Mouse (Mus musculus) heart, embryonic 12.5 days (tissue): Measurements from ENCODE around the gene St7. TPM values are rescaled to one million over a fixed set of nuclear protein-coding genes. Genes with fewer than 3 reads are reported as not detected.

Source experiments
- ATAC-seq: fragments of 200-750 bp; cut with Nextera tagmentation; 2 replicates; pipeline ENCODE4 v1.8.0; 2017; ENCODE audit warnings: moderate TSS enrichment, moderate library complexity; ENCODE audit not compliant: insufficient number of reproducible peaks, low FRiP score
- H3K27ac ChIP-seq: fragments of 300-500 bp; sonication (generic); 2 replicates; pipeline ENCODE4 v1.5.1; 2016; ENCODE audit warnings: mild to moderate bottlenecking, moderate library complexity; ENCODE audit not compliant: poor library complexity, severe bottlenecking
- H3K27me3 ChIP-seq: fragments of 300-500 bp; sonication (generic); replicated peaks from 2 replicates; pipeline ENCODE4 v1.6.1; 2016; ENCODE audit warnings: mild to moderate bottlenecking, moderate library complexity
- H3K36me3 ChIP-seq: fragments of 300-500 bp; sonication (generic); 2 replicates; pipeline ENCODE4 v1.6.1; 2016; ENCODE audit warnings: mild to moderate bottlenecking, moderate library complexity
- H3K4me1 ChIP-seq: fragments of 300-500 bp; sonication (generic); replicated peaks from 2 replicates; pipeline ENCODE4 v1.6.1; 2016; ENCODE audit warnings: mild to moderate bottlenecking
- H3K4me2 ChIP-seq: fragments of 300-500 bp; sonication (generic); 2 replicates; pipeline ENCODE4 v1.6.1; 2016; ENCODE audit warnings: mild to moderate bottlenecking, moderate library complexity
- H3K4me3 ChIP-seq: fragments of 300-500 bp; sonication (generic); 2 replicates; pipeline ENCODE4 v1.5.1; 2016; ENCODE audit warnings: mild to moderate bottlenecking
- H3K9ac ChIP-seq: fragments of 300-500 bp; sonication (generic); 2 replicates; pipeline ENCODE4 v1.6.1; 2016; ENCODE audit warnings: mild to moderate bottlenecking, moderate library complexity
- H3K9me3 ChIP-seq: fragments of 300-500 bp; sonication (generic); replicated peaks from 2 replicates; pipeline ENCODE4 v1.6.1; 2016; ENCODE audit warnings: mild to moderate bottlenecking, moderate library complexity
- WGBS: fragments of 180-500 bp; shearing (Covaris S2); methylation state at CpG from one replicate; pipeline ENCODE4 v1.1.7; 2016; 5-methylcytosine and 5-hydroxymethylcytosine counted together
- polyA plus RNA-seq: library from polyadenylated mRNA; unstranded; fragments of >200 nt; fragmentation: Nextera tagmentation; extraction: Ambion mirVana; gene quantifications from 2 replicates; pipeline ENCODE4 v1.2.1, GENCODE M21; 2016

The St7 gene
- polyA plus RNA-seq, 1 experiment from 2014 or later: 29.6 TPM

GRCm38 (mm10) chr6:17787810-17788209, 95.1 kb downstream of the St7 start:
- ATAC-seq: no peak
- Histone ChIP-seq H3K36me3 (0 out of 2 replicates have a peak, but pooled peaks cover 3% of the 10 kb centered on the region), H3K9me3 (peaks cover 3% of the 10 kb centered on the region; the same call in 1 of the 2 replicates), H3K27me3 (no peaks in the 10 kb centered on the region), H3K4me1 (peaks cover 12% of the 10 kb centered on the region), H3K9ac (no peak overlapping the region), H3K27ac (no peak overlapping the region), H3K4me2 (no peak overlapping the region), H3K4me3 (no peak overlapping the region)
- WGBS: 86% methylated on average over 1 of the region's 1 CpGs

GRCm38 (mm10) chr6:17790251-17790650, 97.5 kb downstream of the St7 start:
- no peaks in the 10 kb centered on the region for H3K27me3 ChIP-seq
- 83% methylated on average over 1 of the region's 1 CpGs for WGBS
- H3K9me3 ChIP-seq: peaks cover 3% of the 10 kb centered on the region; the same call in 1 of the 2 replicates
- no peak overlapping the region for H3K4me3 ChIP-seq
- H3K4me1 ChIP-seq: peaks cover 10% of the 10 kb centered on the region
- H3K9ac ChIP-seq: no peak overlapping the region
- no peak overlapping the region for H3K27ac ChIP-seq
- H3K36me3 ChIP-seq: 0 out of 2 replicates have a peak, but pooled peaks cover 3% of the 10 kb centered on the region
- no peak for ATAC-seq
- H3K4me2 ChIP-seq: no peak overlapping the region

DNA sequence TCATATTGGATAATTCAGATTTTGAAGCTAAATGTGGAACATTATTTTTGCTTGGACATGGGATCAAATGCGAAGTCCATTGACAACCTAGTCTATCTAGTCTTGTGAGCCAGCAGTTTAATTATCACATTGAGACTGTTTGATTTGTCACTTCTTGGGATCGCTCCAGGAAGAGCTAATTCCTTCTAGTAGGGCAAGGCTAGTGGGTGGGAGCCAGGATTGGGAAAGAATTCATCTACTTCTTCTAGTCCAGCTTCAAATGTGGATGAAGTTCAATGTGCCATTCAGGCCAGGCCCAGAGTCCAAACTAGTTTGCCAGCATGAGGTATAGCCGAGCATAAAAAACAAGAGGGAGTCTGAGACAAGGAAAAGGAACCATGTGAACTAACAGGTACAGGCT, 100.7 kb downstream of the St7 start:
- Histone ChIP-seq H3K9me3 (no peaks in the 10 kb centered on the region), H3K4me1 (peaks cover 18% of the 10 kb centered on the region), H3K27ac (no peak overlapping the region), H3K4me3 (no peak overlapping the region), H3K9ac (no peak overlapping the region), H3K36me3 (no peaks in the 10 kb centered on the region), H3K27me3 (no peaks in the 10 kb centered on the region), H3K4me2 (no peak overlapping the region)
- 91% methylated on average over 3 of the region's 3 CpGs for WGBS
- no peak for ATAC-seq

- no peak overlapping the region for H3K27ac ChIP-seq
- H3K36me3 ChIP-seq: no peaks in the 10 kb centered on the region
- H3K4me1 ChIP-seq: 0 out of 2 replicates have a peak, but pooled peaks cover 8% of the 10 kb centered on the region
- no peak overlapping the region for H3K4me3 ChIP-seq
- H3K9ac ChIP-seq: no peak overlapping the region
- no peak for ATAC-seq
- WGBS: 85% methylated on average over 5 of the region's 5 CpGs
- no peak overlapping the region for H3K4me2 ChIP-seq
- no peaks in the 10 kb centered on the region for H3K27me3 ChIP-seq
- no peaks in the 10 kb centered on the region for H3K9me3 ChIP-seq
These were observed 104.6 kb downstream of the St7 start for GRCm38 (mm10) chr6:17797271-17797713.

- Histone ChIP-seq H3K9ac (no peak overlapping the region), H3K4me1 (peaks cover 14% of the 10 kb centered on the region; the same call in 1 of the 2 replicates), H3K27ac (no peak overlapping the region), H3K4me2 (no peak overlapping the region), H3K36me3 (no peaks in the 10 kb centered on the region), H3K27me3 (no peaks in the 10 kb centered on the region), H3K4me3 (no peak overlapping the region), H3K9me3 (no peaks in the 10 kb centered on the region)
- WGBS: 89% methylated on average over 5 of the region's 5 CpGs
- ATAC-seq: no peak
These were observed 108.0 kb downstream of the St7 start for GRCm38 (mm10) chr6:17800694-17801093.

DNA sequence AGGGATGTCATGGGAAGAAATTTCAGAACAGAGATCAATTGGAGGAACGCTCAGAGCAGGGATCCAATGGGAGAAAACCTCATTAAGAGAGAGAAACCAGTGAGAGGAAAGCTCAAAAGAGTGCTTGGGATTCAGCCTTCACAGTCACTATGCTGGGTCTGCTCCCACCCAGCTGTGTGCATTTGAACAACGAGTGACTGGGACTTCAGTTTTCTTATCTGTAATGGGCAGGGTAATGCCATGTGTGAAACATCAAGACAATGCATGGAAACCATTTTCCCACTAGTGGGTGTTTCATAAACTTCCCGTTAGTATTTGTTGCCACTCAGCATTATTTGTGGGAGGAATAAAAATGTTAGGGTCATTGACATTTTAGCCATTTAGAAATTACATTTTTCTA, 111.7 kb downstream of the St7 start:
- no peaks in the 10 kb centered on the region for H3K27me3 ChIP-seq
- no peak overlapping the region for H3K4me2 ChIP-seq
- no peak overlapping the region for H3K4me3 ChIP-seq
- H3K4me1 ChIP-seq: peaks cover 17% of the 10 kb centered on the region
- WGBS: 56% methylated on average over 3 of the region's 3 CpGs
- no peak overlapping the region for H3K9ac ChIP-seq
- H3K27ac ChIP-seq: no peak overlapping the region
- H3K36me3 ChIP-seq: no peaks in the 10 kb centered on the region
- no peak for ATAC-seq
- no peaks in the 10 kb centered on the region for H3K9me3 ChIP-seq

DNA sequence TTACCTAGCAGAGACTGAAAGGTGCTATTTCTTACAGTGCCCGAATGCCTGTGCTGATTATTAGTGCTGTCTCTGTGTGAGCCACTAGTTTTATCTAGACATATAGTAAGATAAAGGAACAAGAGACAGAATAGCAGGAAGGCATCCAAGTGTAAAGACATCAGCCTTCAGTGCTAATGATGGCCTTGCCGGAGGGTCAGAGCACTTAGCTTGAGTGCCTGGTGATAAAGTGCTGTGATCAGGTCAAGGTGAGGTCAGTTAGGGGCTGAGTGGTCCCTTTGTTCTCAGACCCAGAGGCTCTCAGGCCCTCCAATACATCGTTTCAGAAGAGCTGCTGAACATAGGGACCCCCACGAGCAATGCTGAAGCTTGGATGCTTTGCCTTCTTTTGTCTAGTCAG, 113.8 kb downstream of the St7 start:
- Histone ChIP-seq H3K4me3 (no peak overlapping the region), H3K4me1 (peaks cover 22% of the 10 kb centered on the region), H3K9ac (no peak overlapping the region), H3K4me2 (peak overlapping the region; percentile 46), H3K36me3 (no peaks in the 10 kb centered on the region), H3K9me3 (no peaks in the 10 kb centered on the region), H3K27ac (peak overlapping the region; percentile 59; the same call in 1 of the 2 replicates), H3K27me3 (no peaks in the 10 kb centered on the region)
- WGBS: 9% methylated on average over 4 of the region's 4 CpGs
- peak; percentile 29; the same call in 1 of the 2 replicates for ATAC-seq

GRCm38 (mm10) chr6:17811063-17811462, 118.3 kb downstream of the St7 start:
- 59% methylated on average over 2 of the region's 2 CpGs for WGBS
- Histone ChIP-seq H3K27ac (no peak overlapping the region), H3K4me2 (no peak overlapping the region), H3K36me3 (no peaks in the 10 kb centered on the region), H3K27me3 (no peaks in the 10 kb centered on the region), H3K4me3 (no peak overlapping the region), H3K9ac (no peak overlapping the region), H3K4me1 (peaks cover 34% of the 10 kb centered on the region), H3K9me3 (no peaks in the 10 kb centered on the region)
- no peak for ATAC-seq

- Histone ChIP-seq H3K9ac (no peak overlapping the region), H3K9me3 (no peaks in the 10 kb centered on the region), H3K27me3 (no peaks in the 10 kb centered on the region), H3K4me2 (no peak overlapping the region), H3K4me1 (peaks cover 33% of the 10 kb centered on the region), H3K4me3 (no peak overlapping the region), H3K36me3 (no peaks in the 10 kb centered on the region), H3K27ac (no peak overlapping the region)
- no peak for ATAC-seq
These were observed 118.8 kb downstream of the St7 start for GRCm38 (mm10) chr6:17811531-17811930.

DNA sequence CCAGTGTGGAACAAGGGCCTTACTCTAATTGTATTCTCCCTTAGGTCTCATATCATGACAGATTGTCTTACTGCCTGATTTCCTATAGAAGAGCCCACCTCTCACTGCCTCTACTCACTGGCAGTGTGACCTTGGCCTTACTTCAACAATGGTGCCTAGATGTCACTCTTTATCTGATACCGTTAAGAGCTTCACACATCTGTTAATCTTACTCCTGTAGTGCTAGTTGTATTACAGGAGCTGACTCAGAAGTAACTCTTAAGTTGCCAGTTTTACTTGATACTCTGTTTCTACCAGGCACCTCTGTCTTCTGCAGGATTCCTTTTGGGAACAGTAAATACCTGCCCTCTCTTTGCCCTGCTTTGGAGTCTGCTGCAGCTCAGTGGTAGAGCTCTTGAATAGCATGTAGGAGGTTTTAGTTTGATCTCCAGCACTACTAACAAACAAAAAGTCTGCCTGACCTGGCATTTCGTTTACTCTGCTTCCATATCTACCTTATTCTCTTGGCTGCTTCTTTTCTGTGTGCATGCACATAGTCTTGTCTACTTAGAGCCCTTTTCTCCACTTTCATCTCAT, 121.4 kb downstream of the St7 start:
- ATAC-seq: no peak
- H3K4me3 ChIP-seq: no peak overlapping the region
- 29% methylated on average over 2 of the region's 2 CpGs for WGBS
- no peak overlapping the region for H3K27ac ChIP-seq
- H3K36me3 ChIP-seq: no peaks in the 10 kb centered on the region
- H3K9me3 ChIP-seq: no peaks in the 10 kb centered on the region
- peaks cover 40% of the 10 kb centered on the region for H3K4me1 ChIP-seq
- H3K27me3 ChIP-seq: no peaks in the 10 kb centered on the region
- no peak overlapping the region for H3K9ac ChIP-seq
- no peak overlapping the region for H3K4me2 ChIP-seq

DNA sequence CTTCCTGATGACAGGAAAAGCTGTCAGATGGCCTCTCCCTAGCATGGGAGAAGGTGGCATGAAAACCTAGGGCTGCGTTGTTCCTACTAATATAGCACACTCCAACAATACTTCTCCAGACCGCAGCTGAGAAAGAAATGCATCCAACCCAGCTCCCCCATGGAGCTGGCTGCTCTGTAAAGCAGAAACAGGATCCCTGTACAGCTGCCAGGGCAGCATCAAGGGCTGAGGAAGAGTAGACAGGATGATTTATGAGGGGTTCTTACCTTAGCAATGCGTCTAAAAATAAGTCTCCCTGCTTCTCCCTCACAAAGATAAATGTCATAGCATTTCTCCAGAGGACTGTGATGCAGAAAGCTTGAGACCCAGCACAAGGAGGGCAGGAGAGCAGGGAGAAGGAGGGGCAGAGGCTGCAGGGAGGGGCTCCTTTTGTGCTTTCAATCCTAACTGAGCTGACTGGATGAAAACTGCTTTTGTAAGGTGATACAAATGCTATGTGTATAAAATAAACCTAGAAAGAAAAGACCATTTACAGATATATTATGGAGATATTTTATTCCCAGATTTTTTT, 124.2 kb downstream of the St7 start:
- ATAC-seq: no peak

More for the DNA sequence above, 124.2 kb downstream of the St7 start:
- Histone ChIP-seq H3K4me1 (peaks cover 42% of the 10 kb centered on the region), H3K4me3 (no peak overlapping the region), H3K27me3 (no peaks in the 10 kb centered on the region), H3K27ac (no peak overlapping the region), H3K9ac (no peak overlapping the region; the same call in 1 of the 2 replicates), H3K36me3 (0 out of 2 replicates have a peak, but pooled peaks cover 3% of the 10 kb centered on the region), H3K4me2 (no peak overlapping the region), H3K9me3 (no peaks in the 10 kb centered on the region)
- 18% methylated on average over 3 of the region's 3 CpGs for WGBS
